Mouse (Mus musculus) hindbrain, postnatal 0 days (tissue): Measurements from ENCODE around the gene Mad1l1. TPM values are rescaled to one million over a fixed set of nuclear protein-coding genes. Genes with fewer than 3 reads are reported as not detected.
A peak's percentile ranks its signal among the peaks of the same experiment; 100 is the strongest.

Experiments
- ATAC-seq: fragments of 200-750 bp; cut with Nextera tagmentation; 2 replicates; pipeline ENCODE4 v1.8.0; 2017; ENCODE audit warnings: mild to moderate bottlenecking, moderate TSS enrichment, moderate library complexity
- DNase-seq: peaks from one replicate; pipeline ENCODE4 v3.0.0-alpha.2; 2015; ENCODE audit warnings: low spot score
- H3K27ac ChIP-seq: fragments of 300-500 bp; sonication (generic); 2 replicates; pipeline ENCODE4 v1.5.1; 2014; ENCODE audit warnings: mild to moderate bottlenecking
- H3K27me3 ChIP-seq: fragments of 300-500 bp; sonication (generic); 2 replicates; pipeline ENCODE4 v1.6.1; 2014; ENCODE audit warnings: low read length, mixed read lengths; ENCODE audit not compliant: insufficient read depth
- H3K36me3 ChIP-seq: fragments of 300-500 bp; sonication (generic); 2 replicates; pipeline ENCODE4 v1.6.1; 2014; ENCODE audit warnings: low read length, mixed read lengths; ENCODE audit not compliant: insufficient read depth
- H3K4me1 ChIP-seq: fragments of 300-500 bp; sonication (generic); 2 replicates; pipeline ENCODE4 v1.6.1; 2014; ENCODE audit warnings: antibody characterized with exemption, low read length, mixed read lengths; ENCODE audit not compliant: insufficient read depth
- H3K4me2 ChIP-seq: fragments of 300-500 bp; sonication (generic); 2 replicates; pipeline ENCODE4 v1.6.1; 2014; ENCODE audit warnings: low read depth, mild to moderate bottlenecking, low read length, moderate library complexity, mixed read lengths
- H3K4me3 ChIP-seq: fragments of 300-500 bp; sonication (generic); 2 replicates; pipeline ENCODE4 v1.5.1; 2014; ENCODE audit warnings: low read length
- H3K9ac ChIP-seq: fragments of 300-500 bp; sonication (generic); replicated peaks from 2 replicates; pipeline ENCODE4 v1.6.1; 2014; ENCODE audit warnings: mild to moderate bottlenecking, low read length, moderate library complexity, mixed read lengths
- H3K9me3 ChIP-seq: fragments of 300-500 bp; sonication (generic); 2 replicates; pipeline ENCODE4 v1.6.1; 2016; ENCODE audit warnings: low read length, mixed read lengths
- CTCF ChIP-seq: IDR thresholded peaks from 2 replicates; pipeline ENCODE4 v1.5.1; 2016; ENCODE audit warnings: antibody characterized with exemption, control low read depth, low read depth
- WGBS: fragments of 180-500 bp; shearing (Covaris S2); extraction: QIAGEN DNeasy Blood & Tissue Kit; methylation state at CpG from one replicate; pipeline ENCODE4 v1.1.7; 2014; 5-methylcytosine and 5-hydroxymethylcytosine counted together
- polyA plus RNA-seq: library from polyadenylated mRNA; unstranded; fragments of >200 nt; fragmentation: Nextera tagmentation; extraction: Ambion mirVana; gene quantifications from 2 replicates; pipeline ENCODE4 v1.2.1, GENCODE M21; 2015
- total RNA-seq: library from RNA; depleted of rRNA; stranded (reverse); fragments of >200 nt; gene quantifications from 2 replicates; pipeline ENCODE4 v1.2.3, GENCODE M21; 2014

The Mad1l1 gene
- total and polyA plus RNA-seq, 2 experiments from 2014 or later, result 29.1 to 30.9 TPM

DNA sequence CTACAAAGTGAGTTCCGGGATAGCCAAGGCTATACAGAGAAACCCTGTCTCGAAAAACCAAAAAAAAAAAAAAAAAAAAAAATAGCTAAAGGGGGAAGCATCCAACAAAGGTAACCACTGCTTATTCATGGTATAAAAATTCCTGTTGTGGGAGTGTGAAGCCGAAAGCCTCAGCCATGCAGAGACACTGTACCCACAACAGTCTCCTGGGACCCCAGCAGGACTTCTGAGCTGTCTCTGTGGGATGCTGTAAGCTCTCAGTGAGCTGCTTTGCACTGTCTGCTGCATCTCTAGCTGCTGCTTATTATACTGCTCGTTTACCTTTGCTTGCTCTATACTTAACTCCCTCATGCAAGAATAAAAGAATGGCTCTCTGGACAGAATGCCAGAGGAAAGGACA lies 23.1 kb downstream of the Mad1l1 start:
- H3K4me1 ChIP-seq, result no peaks in the 10 kb centered on the region
- no peaks in the 10 kb centered on the region for H3K9me3 ChIP-seq
- H3K9ac ChIP-seq, result no peak overlapping the region
- H3K27ac ChIP-seq, result no peak overlapping the region
- ATAC-seq (no peak), DNase-seq (no peak)
- H3K36me3 ChIP-seq, result peaks cover 40% of the 10 kb centered on the region
- H3K4me2 ChIP-seq, result no peak overlapping the region
- no peak overlapping the region for H3K4me3 ChIP-seq
- no peak for TF ChIP-seq CTCF
- H3K27me3 ChIP-seq, result no peaks in the 10 kb centered on the region
- 82% methylated on average over 4 of the region's 4 CpGs for WGBS

DNA sequence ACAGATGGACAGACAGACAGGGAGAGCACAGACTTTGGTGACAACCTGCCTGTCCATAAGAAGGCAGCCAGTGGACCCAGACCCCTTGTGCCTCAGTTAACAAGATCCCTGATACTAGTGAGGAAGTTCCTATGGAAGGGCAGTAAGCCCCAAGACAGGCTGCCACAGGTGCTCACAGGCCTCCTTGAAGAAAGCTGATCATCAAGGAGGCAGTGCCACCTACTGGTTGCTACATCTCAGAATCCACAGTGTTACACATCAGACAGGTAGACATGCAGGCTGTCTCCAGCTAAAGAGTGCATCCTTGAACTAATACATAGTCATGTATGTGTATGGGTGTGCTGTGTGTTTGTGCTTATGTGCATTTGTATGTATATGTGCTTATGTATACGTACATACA lies 29.2 kb downstream of the Mad1l1 start:
- peak; percentile 93 for TF ChIP-seq CTCF
- Histone ChIP-seq H3K9ac (no peak overlapping the region), H3K9me3 (no peaks in the 10 kb centered on the region), H3K4me1 (no peaks in the 10 kb centered on the region; the same call in 1 of the 2 replicates), H3K36me3 (peaks cover 13% of the 10 kb centered on the region; the same call in 1 of the 2 replicates), H3K27ac (no peak overlapping the region), H3K27me3 (no peaks in the 10 kb centered on the region), H3K4me3 (no peak overlapping the region), H3K4me2 (no peak overlapping the region)
- ATAC-seq, result peak; percentile 80
- peak; percentile 87 for DNase-seq
- 80% methylated on average over 1 of the region's 1 CpGs for WGBS

DNA sequence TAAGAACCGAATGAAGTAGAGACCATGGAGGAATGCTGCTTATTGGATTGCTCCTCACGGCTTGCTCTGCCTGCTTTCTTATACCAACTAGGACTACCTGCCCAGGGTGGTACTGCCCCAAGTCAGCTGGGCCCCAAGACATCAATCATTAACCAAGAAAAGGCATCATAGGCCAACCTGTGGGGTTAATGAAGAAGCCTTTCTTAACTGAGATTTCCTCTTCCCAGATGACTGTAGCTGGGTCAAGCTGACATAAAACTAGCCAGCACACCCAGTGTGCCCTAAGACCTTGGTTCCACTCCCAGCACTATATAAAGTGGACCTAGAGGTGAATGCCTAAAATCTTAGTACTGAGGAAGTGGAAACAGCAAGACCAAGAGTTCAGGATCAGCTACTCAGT lies 32.2 kb downstream of the Mad1l1 start:
- TF ChIP-seq CTCF, result no peak
- 94% methylated on average over 2 of the region's 2 CpGs for WGBS

DNA sequence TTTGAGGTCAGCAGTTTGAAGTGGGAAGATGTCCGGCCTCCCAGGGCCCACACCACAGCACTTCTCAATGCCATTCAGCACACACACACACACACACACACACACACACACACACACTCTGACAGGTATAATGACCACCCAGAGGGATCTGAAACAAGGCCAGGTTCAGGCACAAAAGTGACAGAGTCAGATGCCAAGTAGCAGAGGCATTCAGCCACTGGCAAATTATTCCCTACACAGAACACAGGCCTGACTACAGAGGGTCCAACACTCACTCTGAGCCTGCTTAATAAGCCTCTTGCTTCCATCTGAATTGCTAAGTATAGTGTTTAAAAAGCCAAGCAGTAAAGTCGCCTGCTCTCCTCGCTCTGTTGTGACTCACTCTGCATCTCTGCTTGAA lies 33.1 kb downstream of the Mad1l1 start:
- no peak overlapping the region for H3K27ac ChIP-seq
- no peaks in the 10 kb centered on the region; the same call in 1 of the 2 replicates for H3K36me3 ChIP-seq
- ATAC-seq, result peak; percentile 68; the same call in 1 of the 2 replicates
- WGBS, result 51% methylated on average over 3 of the region's 3 CpGs
- H3K4me3 ChIP-seq, result no peak overlapping the region
- TF ChIP-seq CTCF, result no peak
- DNase-seq, result peak; percentile 51
- H3K4me2 ChIP-seq, result no peak overlapping the region
- H3K27me3 ChIP-seq, result no peaks in the 10 kb centered on the region
- no peak overlapping the region for H3K9ac ChIP-seq
- no peaks in the 10 kb centered on the region for H3K9me3 ChIP-seq
- no peaks in the 10 kb centered on the region; the same call in 1 of the 2 replicates for H3K4me1 ChIP-seq

More for the DNA sequence above, 32.2 kb downstream of the Mad1l1 start:
- H3K27me3 ChIP-seq, result no peaks in the 10 kb centered on the region
- DNase-seq (no peak), ATAC-seq (no peak)
- no peaks in the 10 kb centered on the region; the same call in 1 of the 2 replicates for H3K4me1 ChIP-seq
- no peaks in the 10 kb centered on the region for H3K9me3 ChIP-seq
- H3K36me3 ChIP-seq, result peaks cover 4% of the 10 kb centered on the region; the same call in 1 of the 2 replicates
- H3K27ac ChIP-seq, result no peak overlapping the region
- H3K4me2 ChIP-seq, result no peak overlapping the region
- no peak overlapping the region for H3K4me3 ChIP-seq
- H3K9ac ChIP-seq, result no peak overlapping the region

DNA sequence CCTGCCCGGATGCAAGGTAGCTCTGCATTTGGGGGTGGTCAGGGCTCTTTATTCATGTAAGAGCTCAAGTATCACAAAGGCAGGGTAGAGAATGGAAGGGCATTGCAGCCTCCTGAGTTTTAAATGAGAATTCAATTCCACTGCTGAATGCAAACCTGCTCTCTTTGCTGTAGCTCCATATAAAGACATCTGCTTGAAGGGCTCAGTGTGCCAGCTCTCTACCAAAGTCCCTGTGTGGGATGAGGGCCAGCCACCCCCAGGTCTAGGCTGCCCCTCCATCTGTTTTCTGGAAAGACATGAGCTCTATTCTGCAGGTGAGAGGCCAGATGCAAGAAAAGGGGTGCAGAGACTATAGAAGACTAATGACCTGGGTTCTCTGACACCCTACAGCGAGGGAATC lies 36.6 kb downstream of the Mad1l1 start:
- TF ChIP-seq CTCF, result no peak
- WGBS, result 93% methylated on average over 2 of the region's 2 CpGs
- Histone ChIP-seq H3K27ac (no peak overlapping the region), H3K9me3 (no peaks in the 10 kb centered on the region), H3K4me1 (no peaks in the 10 kb centered on the region; the same call in 1 of the 2 replicates), H3K27me3 (no peaks in the 10 kb centered on the region), H3K36me3 (no peaks in the 10 kb centered on the region; the same call in 1 of the 2 replicates), H3K4me2 (no peak overlapping the region), H3K9ac (no peak overlapping the region), H3K4me3 (no peak overlapping the region)
- no peak for ATAC-seq
- DNase-seq, result no peak

DNA sequence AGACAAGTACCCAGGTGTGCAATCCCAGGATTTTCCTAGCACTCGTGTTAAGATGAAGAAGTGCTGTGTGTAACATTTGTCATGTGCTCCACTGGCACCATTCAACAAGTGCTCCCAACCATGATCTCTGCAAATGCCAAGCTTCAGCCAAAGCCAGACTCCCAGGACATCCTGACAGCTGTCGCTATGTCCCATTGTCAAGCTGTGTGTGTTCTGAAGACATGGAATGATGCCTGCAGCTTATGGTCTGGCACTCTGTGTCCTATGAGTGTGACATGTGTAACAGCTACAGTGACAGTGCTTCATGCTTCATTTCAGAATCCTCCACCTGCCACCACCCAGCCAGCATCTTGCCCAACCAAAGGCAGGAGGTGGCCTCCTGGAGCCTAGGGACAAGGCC lies 37.3 kb downstream of the Mad1l1 start:
- DNase-seq, result peak; percentile 53
- H3K4me2 ChIP-seq, result no peak overlapping the region
- no peak overlapping the region for H3K4me3 ChIP-seq
- H3K4me1 ChIP-seq, result no peaks in the 10 kb centered on the region
- H3K36me3 ChIP-seq, result no peaks in the 10 kb centered on the region; the same call in 1 of the 2 replicates
- TF ChIP-seq CTCF, result no peak
- H3K27me3 ChIP-seq, result no peaks in the 10 kb centered on the region
- WGBS, result 55% methylated on average over 2 of the region's 2 CpGs
- no peak overlapping the region for H3K27ac ChIP-seq
- no peaks in the 10 kb centered on the region for H3K9me3 ChIP-seq
- H3K9ac ChIP-seq, result no peak overlapping the region
- ATAC-seq, result no peak

DNA sequence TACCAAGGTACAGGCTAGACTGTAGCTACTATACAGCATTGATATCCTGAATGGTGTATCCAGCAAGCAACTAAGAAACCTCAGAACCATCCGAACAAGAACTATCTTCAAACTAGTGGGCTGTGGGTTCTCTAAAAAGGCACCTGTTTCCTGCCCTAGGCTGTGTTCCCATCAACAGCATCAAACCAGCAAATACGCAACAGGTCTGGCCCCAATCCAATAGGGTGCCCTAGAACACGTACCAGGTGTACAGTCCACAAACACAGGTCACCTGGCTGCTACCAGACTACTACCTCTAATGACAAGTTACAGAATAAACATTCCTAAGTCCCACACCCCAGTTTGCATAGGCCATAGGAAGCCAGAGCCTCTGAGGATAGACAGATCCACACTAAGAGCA lies 38.5 kb downstream of the Mad1l1 start:
- Histone ChIP-seq H3K36me3 (no peaks in the 10 kb centered on the region; the same call in 1 of the 2 replicates), H3K4me2 (no peak overlapping the region), H3K27me3 (no peaks in the 10 kb centered on the region), H3K4me1 (no peaks in the 10 kb centered on the region), H3K4me3 (no peak overlapping the region), H3K9me3 (no peaks in the 10 kb centered on the region), H3K9ac (no peak overlapping the region), H3K27ac (no peak overlapping the region)
- TF ChIP-seq CTCF, result no peak
- DNase-seq (no peak), ATAC-seq (no peak)
- WGBS, result 84% methylated on average over 3 of the region's 3 CpGs
